Mouse (Mus musculus): Measurements from ENCODE around the gene Tfb1m.

- TF ChIP-seq EP300 (IDR thresholded peaks at IDR 0.05; ENCODE audit: insufficient read depth, low read depth, low read length) (no peak), POLR2A (IDR thresholded peaks at IDR 0.05; ENCODE audit: insufficient read depth, low read length) (no peak), CTCF (IDR thresholded peaks at IDR 0.05; ENCODE audit: low read depth, low read length) (no peak)
Measured at GRCm38 (mm10) chr17:3495576-3495975, 62.0 kb downstream of the Tfb1m start.

Measured in ES-Bruce4 (cell line).